Mouse (Mus musculus) hindbrain, embryonic 16.5 days (tissue): ENCODE data around the gene Timm13. TPM values are rescaled to one million over a fixed set of nuclear protein-coding genes. Genes with fewer than 3 reads are reported as not detected.

Experiments used
- ATAC-seq: fragments of 200-750 bp; cut with Nextera tagmentation; 2 replicates; pipeline ENCODE4 v1.8.0; 2017; ENCODE audit warnings: moderate TSS enrichment, moderate library complexity
- H3K27ac ChIP-seq: fragments of 300-500 bp; sonication (generic); 2 replicates; pipeline ENCODE4 v1.5.1; 2014; ENCODE audit warnings: low read depth, mild to moderate bottlenecking, control low read depth, low read length, moderate library complexity
- H3K27me3 ChIP-seq: fragments of 300-500 bp; sonication (generic); replicated peaks from 2 replicates; pipeline ENCODE4 v1.6.1; 2014; ENCODE audit warnings: low read length; ENCODE audit not compliant: control insufficient read depth, insufficient read depth
- H3K36me3 ChIP-seq: fragments of 300-500 bp; sonication (generic); 2 replicates; pipeline ENCODE4 v1.6.1; 2014; ENCODE audit warnings: mild to moderate bottlenecking, low read length, moderate library complexity, mixed read lengths; ENCODE audit not compliant: control insufficient read depth, insufficient read depth
- H3K4me1 ChIP-seq: fragments of 300-500 bp; sonication (generic); 2 replicates; pipeline ENCODE4 v1.6.1; 2014; ENCODE audit warnings: low read depth, low read length; ENCODE audit not compliant: control insufficient read depth, insufficient read depth
- H3K4me2 ChIP-seq: fragments of 300-500 bp; sonication (generic); 2 replicates; pipeline ENCODE4 v1.6.1; 2014; ENCODE audit warnings: mild to moderate bottlenecking, low read length, control low read depth, moderate library complexity
- H3K4me3 ChIP-seq: fragments of 300-500 bp; sonication (generic); 2 replicates; pipeline ENCODE4 v1.5.1; 2014; ENCODE audit warnings: mild to moderate bottlenecking, low read length, control low read depth, moderate library complexity
- H3K9ac ChIP-seq: fragments of 300-500 bp; sonication (generic); 2 replicates; pipeline ENCODE4 v1.6.1; 2014; ENCODE audit warnings: low read depth, mild to moderate bottlenecking, control low read depth, low read length, moderate library complexity
- H3K9me3 ChIP-seq: fragments of 300-500 bp; sonication (generic); 2 replicates; pipeline ENCODE4 v1.6.1; 2014; ENCODE audit warnings: mild to moderate bottlenecking, low read length, moderate library complexity; ENCODE audit not compliant: control insufficient read depth
- WGBS: fragments of 180-500 bp; shearing (Covaris S2); extraction: QIAGEN DNeasy Blood & Tissue Kit; methylation state at CpG from one replicate; pipeline ENCODE4 v1.1.7; 2014; 5-methylcytosine and 5-hydroxymethylcytosine counted together
- polyA plus RNA-seq: library from polyadenylated mRNA; unstranded; fragments of >200 nt; fragmentation: Nextera tagmentation; extraction: Ambion mirVana; gene quantifications from 2 replicates; pipeline ENCODE4 v1.2.1, GENCODE M21; 2015

Gene Timm13
- polyA plus RNA-seq, 1 experiment from 2014 or later: 364 TPM

GRCm38 (mm10) chr10:80880131-80880641 is 20.6 kb downstream of the Timm13 start:
- Histone ChIP-seq H3K36me3 (no peaks in the 10 kb centered on the region), H3K4me1 (no peaks in the 10 kb centered on the region), H3K9ac (no peak overlapping the region), H3K9me3 (peaks cover 2% of the 10 kb centered on the region; the same call in 1 of the 2 replicates), H3K4me3 (no peak overlapping the region), H3K4me2 (no peak overlapping the region), H3K27ac (no peak overlapping the region), H3K27me3 (no peaks in the 10 kb centered on the region)
- no peak for ATAC-seq
- WGBS: 23% methylated on average over 5 of the region's 5 CpGs

- 26% methylated on average over 3 of the region's 3 CpGs for WGBS
Observed at GRCm38 (mm10) chr10:80876594-80876993, 24.2 kb downstream of the Timm13 start.

GRCm38 (mm10) chr10:80876028-80876427 is 24.7 kb downstream of the Timm13 start:
- peaks cover 2% of the 10 kb centered on the region; the same call in 1 of the 2 replicates for H3K9me3 ChIP-seq
- no peak for ATAC-seq
- H3K27ac ChIP-seq: no peak overlapping the region
- no peaks in the 10 kb centered on the region for H3K36me3 ChIP-seq
- H3K27me3 ChIP-seq: no peaks in the 10 kb centered on the region; the same call in 1 of the 2 replicates
- H3K4me3 ChIP-seq: no peak overlapping the region
- no peak overlapping the region for H3K4me2 ChIP-seq
- H3K9ac ChIP-seq: no peak overlapping the region
- WGBS: 29% methylated on average over 5 of the region's 5 CpGs
- no peaks in the 10 kb centered on the region for H3K4me1 ChIP-seq

More at GRCm38 (mm10) chr10:80876594-80876993, 24.2 kb downstream of the Timm13 start:
- H3K27ac ChIP-seq: no peak overlapping the region
- no peak for ATAC-seq
- H3K9me3 ChIP-seq: peaks cover 2% of the 10 kb centered on the region; the same call in 1 of the 2 replicates
- H3K4me2 ChIP-seq: no peak overlapping the region
- no peak overlapping the region for H3K9ac ChIP-seq
- no peaks in the 10 kb centered on the region for H3K4me1 ChIP-seq
- H3K36me3 ChIP-seq: no peaks in the 10 kb centered on the region
- no peak overlapping the region for H3K4me3 ChIP-seq
- no peaks in the 10 kb centered on the region; the same call in 1 of the 2 replicates for H3K27me3 ChIP-seq

GRCm38 (mm10) chr10:80874035-80874434 is 26.7 kb downstream of the Timm13 start:
- no peaks in the 10 kb centered on the region for H3K36me3 ChIP-seq
- 65% methylated on average over 9 of the region's 9 CpGs for WGBS

GRCm38 (mm10) chr10:80871581-80871980 is 29.2 kb downstream of the Timm13 start, which contains the start of gene Tmprss9:
TSS of gene Tmprss9 (plus strand) at chr10:80871848.
- H3K4me2 ChIP-seq: no peak within 1 kb of the TSS
- no peaks in the 10 kb centered on the region for H3K9me3 ChIP-seq
- H3K27me3 ChIP-seq: no peaks in the 10 kb centered on the region; the same call in 1 of the 2 replicates
- WGBS: 32% methylated on average over 9 of the region's 9 CpGs
- H3K4me1 ChIP-seq: no peaks in the 10 kb centered on the region
- ATAC-seq: no peak
- H3K4me3 ChIP-seq: no peak within 1 kb of the TSS
- no peak within 1 kb of the TSS for H3K27ac ChIP-seq
- H3K36me3 ChIP-seq: peaks cover 16% of the 10 kb centered on the region
- H3K9ac ChIP-seq: no peak within 1 kb of the TSS

More at GRCm38 (mm10) chr10:80874035-80874434, 26.7 kb downstream of the Timm13 start:
- Histone ChIP-seq H3K9me3 (no peaks in the 10 kb centered on the region), H3K4me1 (no peaks in the 10 kb centered on the region), H3K27ac (no peak overlapping the region), H3K27me3 (no peaks in the 10 kb centered on the region; the same call in 1 of the 2 replicates), H3K4me2 (no peak overlapping the region), H3K9ac (no peak overlapping the region; the same call in 1 of the 2 replicates), H3K4me3 (no peak overlapping the region)
- no peak for ATAC-seq

GRCm38 (mm10) chr10:80870993-80871392 is 29.8 kb downstream of the Timm13 start:
- Histone ChIP-seq H3K4me3 (no peak overlapping the region), H3K4me1 (no peaks in the 10 kb centered on the region), H3K27ac (no peak overlapping the region), H3K9ac (no peak overlapping the region), H3K27me3 (no peaks in the 10 kb centered on the region; the same call in 1 of the 2 replicates), H3K4me2 (no peak overlapping the region), H3K36me3 (peaks cover 17% of the 10 kb centered on the region), H3K9me3 (no peaks in the 10 kb centered on the region)
- 64% methylated on average over 3 of the region's 6 CpGs for WGBS
- ATAC-seq: no peak

- Histone ChIP-seq H3K27me3 (no peaks in the 10 kb centered on the region), H3K4me3 (no peak overlapping the region), H3K9ac (no peak overlapping the region), H3K9me3 (no peaks in the 10 kb centered on the region), H3K4me2 (no peak overlapping the region), H3K36me3 (peaks cover 22% of the 10 kb centered on the region), H3K27ac (no peak overlapping the region), H3K4me1 (no peaks in the 10 kb centered on the region)
- WGBS: 66% methylated on average over 15 of the region's 16 CpGs
- ATAC-seq: no peak
Observed at GRCm38 (mm10) chr10:80864446-80864845, 36.3 kb downstream of the Timm13 start.

- 92% methylated on average over 5 of the region's 5 CpGs for WGBS
- Histone ChIP-seq H3K4me1 (peaks cover 9% of the 10 kb centered on the region), H3K9ac (no peak overlapping the region), H3K27me3 (no peaks in the 10 kb centered on the region), H3K9me3 (no peaks in the 10 kb centered on the region), H3K4me3 (no peak overlapping the region), H3K27ac (no peak overlapping the region), H3K4me2 (no peak overlapping the region), H3K36me3 (peaks cover 9% of the 10 kb centered on the region; the same call in 1 of the 2 replicates)
- ATAC-seq: no peak
Observed at GRCm38 (mm10) chr10:80862305-80862704, 38.5 kb downstream of the Timm13 start.

- no peak overlapping the region; the same call in 1 of the 2 replicates for H3K27ac ChIP-seq
- H3K36me3 ChIP-seq: peaks cover under 1% of the 10 kb centered on the region; the same call in 1 of the 2 replicates
- no peaks in the 10 kb centered on the region for H3K27me3 ChIP-seq
- H3K9me3 ChIP-seq: no peaks in the 10 kb centered on the region
- no peak for ATAC-seq
- no peak overlapping the region for H3K4me2 ChIP-seq
- no peak overlapping the region for H3K4me3 ChIP-seq
- 85% methylated on average over 7 of the region's 7 CpGs for WGBS
- H3K9ac ChIP-seq: no peak overlapping the region; the same call in 1 of the 2 replicates
- peaks cover 36% of the 10 kb centered on the region for H3K4me1 ChIP-seq
Observed at GRCm38 (mm10) chr10:80858350-80858935, 42.3 kb downstream of the Timm13 start.
